ENCODE assay signal across 11 mouse cellular contexts in genomic region chr14:87110634-87111033, GRCm38 (mm10).
"Had no signal": no experiment of that assay in that cellular context is flagged by ENCODE, and none has a peak within 500 bp of the region (broad histone marks: within the 10 kb centered on the region; RNA-seq: fewer than 3 reads in every experiment).

No protein-coding gene starts in this region.

- H3K27ac ChIP-seq: layer of hippocampus, adult 2 months; limb, embryonic 13.5 days; liver, embryonic 14.5 days; neural tube, embryonic 12.5 days had no signal

- H3K36me3 ChIP-seq: limb, embryonic 13.5 days; neural tube, embryonic 12.5 days had no signal

- H3K9me3 ChIP-seq: limb, embryonic 13.5 days; neural tube, embryonic 12.5 days had no signal

- DNase-seq: kidney, postnatal 10 days; kidney, postnatal 4 days; left cerebral cortex, postnatal 4 days; lung, adult 18-20 months; midbrain, embryonic 14.5 days; right cerebral cortex, postnatal 25 days; thymus, postnatal 4 days had no signal

- H3K9ac ChIP-seq: limb, embryonic 13.5 days; liver, embryonic 14.5 days; neural tube, embryonic 12.5 days had no signal

- H3K4me3 ChIP-seq: layer of hippocampus, adult 2 months; limb, embryonic 13.5 days; neural tube, embryonic 12.5 days had no signal

- H3K4me1 ChIP-seq: neural tube, embryonic 12.5 days had no signal
